Mouse (Mus musculus) heart, embryonic 15.5 days (tissue): Measurements from ENCODE around the gene Pole2. TPM values are rescaled to one million over a fixed set of nuclear protein-coding genes. Genes with fewer than 3 reads are reported as not detected.
A peak's percentile ranks its signal among the peaks of the same experiment; 100 is the strongest.

Experiments
- ATAC-seq: fragments of 200-750 bp; cut with Nextera tagmentation; replicated peaks from 2 replicates; pipeline ENCODE4 v1.8.0; 2017; ENCODE audit warnings: low read depth, moderate TSS enrichment; ENCODE audit not compliant: insufficient number of reproducible peaks, insufficient read depth, low FRiP score
- H3K27ac ChIP-seq: fragments of 300-500 bp; sonication (generic); 2 replicates; pipeline ENCODE4 v1.5.1; 2015; ENCODE audit warnings: mild to moderate bottlenecking, inconsistent platforms
- H3K27me3 ChIP-seq: fragments of 300-500 bp; sonication (generic); 2 replicates; pipeline ENCODE4 v1.6.1; 2015; ENCODE audit warnings: inconsistent platforms
- H3K36me3 ChIP-seq: fragments of 300-500 bp; sonication (generic); 2 replicates; pipeline ENCODE4 v1.6.1; 2015; ENCODE audit warnings: mild to moderate bottlenecking, inconsistent platforms
- H3K4me1 ChIP-seq: fragments of 300-500 bp; sonication (generic); replicated peaks from 2 replicates; pipeline ENCODE4 v1.6.1; 2015; ENCODE audit warnings: inconsistent platforms
- H3K4me2 ChIP-seq: fragments of 300-500 bp; sonication (generic); 2 replicates; pipeline ENCODE4 v1.6.1; 2015; ENCODE audit warnings: inconsistent platforms, mild to moderate bottlenecking, moderate library complexity
- H3K4me3 ChIP-seq: fragments of 300-500 bp; sonication (generic); 2 replicates; pipeline ENCODE4 v1.5.1; 2015; ENCODE audit warnings: mild to moderate bottlenecking, inconsistent platforms
- H3K9ac ChIP-seq: fragments of 300-500 bp; sonication (generic); 2 replicates; pipeline ENCODE4 v1.6.1; 2015; ENCODE audit warnings: mild to moderate bottlenecking, inconsistent platforms
- H3K9me3 ChIP-seq: fragments of 300-500 bp; sonication (generic); replicated peaks from 2 replicates; pipeline ENCODE4 v1.6.1; 2016; ENCODE audit warnings: inconsistent platforms
- WGBS: fragments of 180-500 bp; shearing (Covaris S2); methylation state at CpG from one replicate; pipeline ENCODE4 v1.1.7; 2015; ENCODE audit warnings: mixed read lengths; 5-methylcytosine and 5-hydroxymethylcytosine counted together
- polyA plus RNA-seq: library from polyadenylated mRNA; unstranded; fragments of >200 nt; fragmentation: Nextera tagmentation; extraction: Ambion mirVana; gene quantifications from 2 replicates; pipeline ENCODE4 v1.2.1, GENCODE M21; 2015

Gene Pole2
- polyA plus RNA-seq, 1 experiment from 2014 or later: 12.7 TPM

- H3K4me2 ChIP-seq: no peak overlapping the region
- no peaks in the 10 kb centered on the region for H3K9me3 ChIP-seq
- peaks cover 10% of the 10 kb centered on the region for H3K36me3 ChIP-seq
- no peak overlapping the region for H3K9ac ChIP-seq
- no peak overlapping the region for H3K27ac ChIP-seq
- H3K4me3 ChIP-seq: no peak overlapping the region
- H3K27me3 ChIP-seq: no peaks in the 10 kb centered on the region
- H3K4me1 ChIP-seq: peaks cover 15% of the 10 kb centered on the region
- WGBS: 87% methylated on average over 5 of the region's 5 CpGs
- ATAC-seq: no peak
Observed at GRCm38 (mm10) chr12:69191396-69191795, 36.6 kb downstream of the Pole2 start.

- peaks cover 10% of the 10 kb centered on the region for H3K36me3 ChIP-seq
- H3K27ac ChIP-seq: no peak overlapping the region
- H3K27me3 ChIP-seq: no peaks in the 10 kb centered on the region
- H3K4me3 ChIP-seq: no peak overlapping the region
- no peak overlapping the region for H3K4me2 ChIP-seq
- H3K4me1 ChIP-seq: peaks cover 11% of the 10 kb centered on the region
- 94% methylated on average over 1 of the region's 1 CpGs for WGBS
- no peak for ATAC-seq
- no peak overlapping the region for H3K9ac ChIP-seq
- H3K9me3 ChIP-seq: no peaks in the 10 kb centered on the region
Observed at GRCm38 (mm10) chr12:69190522-69190921, 37.5 kb downstream of the Pole2 start.

- no peak for ATAC-seq
- Histone ChIP-seq H3K36me3 (peaks cover 10% of the 10 kb centered on the region), H3K27ac (peak overlapping the region; percentile 68)
Observed at GRCm38 (mm10) chr12:69190074-69190473, 37.9 kb downstream of the Pole2 start.

GRCm38 (mm10) chr12:69186811-69187471, 41.1 kb downstream of the Pole2 start:
- Histone ChIP-seq H3K4me1 (peaks cover 25% of the 10 kb centered on the region), H3K9ac (no peak overlapping the region), H3K27ac (0 out of 2 replicates have a peak overlapping the region, but pooled peaks have one; percentile 9), H3K4me3 (no peak overlapping the region), H3K9me3 (no peaks in the 10 kb centered on the region), H3K4me2 (0 out of 2 replicates have a peak overlapping the region, but pooled peaks have one; percentile 2), H3K36me3 (peaks cover 10% of the 10 kb centered on the region), H3K27me3 (no peaks in the 10 kb centered on the region)
- 62% methylated on average over 5 of the region's 5 CpGs for WGBS
- ATAC-seq: no peak

More at GRCm38 (mm10) chr12:69190074-69190473, 37.9 kb downstream of the Pole2 start:
- Histone ChIP-seq H3K4me1 (peaks cover 16% of the 10 kb centered on the region), H3K4me3 (no peak overlapping the region), H3K9ac (no peak overlapping the region), H3K27me3 (no peaks in the 10 kb centered on the region), H3K9me3 (no peaks in the 10 kb centered on the region), H3K4me2 (no peak overlapping the region)
- WGBS: 66% methylated on average over 9 of the region's 9 CpGs

GRCm38 (mm10) chr12:69185371-69185770, 42.6 kb downstream of the Pole2 start:
- Histone ChIP-seq H3K9me3 (no peaks in the 10 kb centered on the region), H3K27me3 (no peaks in the 10 kb centered on the region), H3K27ac (peak overlapping the region; percentile 92; the same call in 1 of the 2 replicates), H3K9ac (peak overlapping the region; percentile 86), H3K4me3 (peak overlapping the region; percentile 77), H3K4me1 (peaks cover 25% of the 10 kb centered on the region), H3K36me3 (peaks cover 9% of the 10 kb centered on the region), H3K4me2 (peak overlapping the region; percentile 96)
- 72% methylated on average over 7 of the region's 7 CpGs for WGBS
- ATAC-seq: no peak

- 2% methylated on average over 85 of the region's 86 CpGs for WGBS
- H3K27ac ChIP-seq: peak overlapping the region; percentile 92
Observed at GRCm38 (mm10) chr12:69184342-69185295, 43.4 kb downstream of the Pole2 start.

GRCm38 (mm10) chr12:69183583-69184308, 44.2 kb downstream of the Pole2 start, which contains the start of the genes Rpl36al and Mgat2:
Rpl36al (minus strand) TSS chr12:69184083.
Mgat2 (plus strand) TSS chr12:69184157.
- Histone ChIP-seq H3K4me1 (peaks cover 25% of the 10 kb centered on the region), H3K4me3 (peak within 1 kb of the TSS; percentile 77), H3K36me3 (peaks cover 8% of the 10 kb centered on the region; the same call in 1 of the 2 replicates), H3K27me3 (no peaks in the 10 kb centered on the region), H3K9me3 (no peaks in the 10 kb centered on the region), H3K27ac (peak within 1 kb of the TSS; percentile 92), H3K4me2 (peak within 1 kb of the TSS; percentile 96), H3K9ac (peak within 1 kb of the TSS; percentile 86)
- ATAC-seq: peak; percentile 98
- under 1% methylated on average over 80 of the region's 84 CpGs for WGBS

More at GRCm38 (mm10) chr12:69184342-69185295, 43.4 kb downstream of the Pole2 start:
- ATAC-seq: peak; percentile 63
- no peaks in the 10 kb centered on the region for H3K27me3 ChIP-seq
- H3K4me1 ChIP-seq: peaks cover 25% of the 10 kb centered on the region
- peak overlapping the region; percentile 86 for H3K9ac ChIP-seq
- peak overlapping the region; percentile 96 for H3K4me2 ChIP-seq
- peak overlapping the region; percentile 77 for H3K4me3 ChIP-seq
- H3K9me3 ChIP-seq: no peaks in the 10 kb centered on the region
- H3K36me3 ChIP-seq: peaks cover 8% of the 10 kb centered on the region; the same call in 1 of the 2 replicates

- H3K9me3 ChIP-seq: no peaks in the 10 kb centered on the region
- no peak overlapping the region for H3K27ac ChIP-seq
- WGBS: 86% methylated on average over 4 of the region's 4 CpGs
- no peak overlapping the region for H3K4me2 ChIP-seq
- H3K4me1 ChIP-seq: peaks cover 19% of the 10 kb centered on the region
- ATAC-seq: no peak
- peaks cover 16% of the 10 kb centered on the region for H3K36me3 ChIP-seq
- no peaks in the 10 kb centered on the region for H3K27me3 ChIP-seq
- H3K4me3 ChIP-seq: no peak overlapping the region
- H3K9ac ChIP-seq: no peak overlapping the region
Observed at GRCm38 (mm10) chr12:69181800-69182199, 46.2 kb downstream of the Pole2 start.

GRCm38 (mm10) chr12:69179371-69179770, 48.6 kb downstream of the Pole2 start:
- Histone ChIP-seq H3K9ac (no peak overlapping the region), H3K27me3 (no peaks in the 10 kb centered on the region), H3K27ac (no peak overlapping the region), H3K36me3 (peaks cover 25% of the 10 kb centered on the region), H3K9me3 (no peaks in the 10 kb centered on the region), H3K4me1 (peaks cover 5% of the 10 kb centered on the region; the same call in 1 of the 2 replicates), H3K4me3 (no peak overlapping the region), H3K4me2 (no peak overlapping the region)
- 68% methylated on average over 12 of the region's 12 CpGs for WGBS
- no peak for ATAC-seq

- H3K36me3 ChIP-seq: peaks cover 30% of the 10 kb centered on the region
- H3K4me3 ChIP-seq: no peak overlapping the region
- no peak overlapping the region for H3K27ac ChIP-seq
- H3K4me2 ChIP-seq: no peak overlapping the region
- no peaks in the 10 kb centered on the region for H3K9me3 ChIP-seq
- H3K4me1 ChIP-seq: 0 out of 2 replicates have a peak, but pooled peaks cover 2% of the 10 kb centered on the region
- H3K27me3 ChIP-seq: no peaks in the 10 kb centered on the region
- no peak overlapping the region for H3K9ac ChIP-seq
- WGBS: 88% methylated on average over 3 of the region's 3 CpGs
- no peak for ATAC-seq
Observed at GRCm38 (mm10) chr12:69177526-69177925, 50.5 kb downstream of the Pole2 start.
